Mouse (Mus musculus) myocyte (in vitro differentiated cells): Measurements from ENCODE around the gene Dus3l.

Experiments used
- E2F4 ChIP-seq: IDR thresholded peaks from one replicate; pipeline ENCODE4 v1.6.1; 2011; ENCODE audit warnings: mild to moderate bottlenecking, control low read depth, moderate library complexity; ENCODE audit not compliant: insufficient read depth
- MYOD1 ChIP-seq, 3 experiments: IDR thresholded peaks; one replicate each; pipeline ENCODE4 v1.6.1; 2011; ENCODE audit warnings: control low read depth in 2 of 3, low read depth in 2 of 3, mild to moderate bottlenecking in 2 of 3, moderate library complexity in 1 of 3; ENCODE audit not compliant: insufficient read length in 2 of 3, control insufficient read depth in 1 of 3
- POLR2A ChIP-seq: IDR thresholded peaks from one replicate; pipeline ENCODE4 v1.6.1; 2011; ENCODE audit warnings: low read depth, mild to moderate bottlenecking, control low read depth, moderate library complexity; ENCODE audit not compliant: insufficient read length
- POLR2AphosphoS2 ChIP-seq: IDR thresholded peaks from one replicate; pipeline ENCODE4 v1.6.1; 2011; ENCODE audit warnings: low read depth, control low read depth; ENCODE audit not compliant: insufficient read length
- SRF ChIP-seq: IDR thresholded peaks from one replicate; pipeline ENCODE4 v1.6.1; 2011; ENCODE audit warnings: low read depth; ENCODE audit not compliant: control insufficient read depth, insufficient read length
- TCF12 ChIP-seq: IDR thresholded peaks from one replicate; pipeline ENCODE4 v1.6.1; 2011; ENCODE audit warnings: mild to moderate bottlenecking, control low read depth; ENCODE audit not compliant: poor library complexity, insufficient read depth, severe bottlenecking
- TCF3 ChIP-seq: IDR thresholded peaks from one replicate; pipeline ENCODE4 v1.6.1; 2011; ENCODE audit warnings: low read depth, control low read depth; ENCODE audit not compliant: insufficient read length
- USF1 ChIP-seq: IDR thresholded peaks from one replicate; pipeline ENCODE4 v1.6.1; 2011; ENCODE audit warnings: low read depth, mild to moderate bottlenecking, control low read depth, moderate library complexity

DNA sequence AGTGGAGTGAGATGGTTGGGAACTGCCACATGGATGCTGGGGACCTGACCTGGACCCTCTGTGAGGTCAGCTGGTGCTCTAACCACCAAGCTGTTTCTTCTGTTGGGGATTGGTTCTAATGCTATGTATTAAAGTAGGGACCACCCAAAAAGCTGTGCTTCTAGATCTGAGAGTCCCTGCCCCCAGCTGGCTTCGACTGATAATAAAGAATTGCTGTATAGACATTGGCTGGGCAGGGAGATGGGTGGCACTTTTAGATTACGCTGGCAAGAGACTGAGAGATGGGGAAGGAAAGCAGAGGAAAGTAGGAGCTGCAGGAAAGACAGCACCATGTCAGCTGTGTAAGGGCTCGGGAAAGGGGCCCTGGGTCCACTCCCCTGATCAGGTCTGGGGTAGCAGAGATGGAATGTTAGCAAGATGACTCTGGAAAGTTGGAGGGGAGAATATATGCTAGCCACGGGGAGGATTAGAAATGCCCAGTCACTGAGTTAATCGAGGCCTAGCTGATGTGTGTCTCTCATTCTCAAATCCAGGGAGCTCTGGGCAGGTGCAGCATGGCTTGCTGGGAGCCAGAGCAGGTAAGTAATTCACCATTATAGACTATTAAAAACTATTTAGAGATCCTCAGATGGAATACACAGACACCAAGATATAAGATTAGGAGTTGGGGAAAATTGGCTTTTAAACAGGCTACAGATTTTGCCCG lies 29.2 kb downstream of the Dus3l start:
- no peak for TF ChIP-seq MYOD1 (IDR thresholded peaks at IDR 0.05; ENCODE audit: control insufficient read depth in 1 of 3, insufficient read length in 2 of 3, low read depth in 2 of 3)
- TF ChIP-seq USF1: no peak
- TF ChIP-seq TCF3: no peak
- no peak for TF ChIP-seq POLR2A
- TF ChIP-seq POLR2AphosphoS2: no peak
- no peak for TF ChIP-seq E2F4
- TF ChIP-seq SRF: no peak
- TF ChIP-seq TCF12: no peak
